Mouse (Mus musculus) adrenal gland, postnatal 10 days (tissue): ENCODE data around the gene Olfr516. TPM values are rescaled to one million over a fixed set of nuclear protein-coding genes. Genes with fewer than 3 reads are reported as not detected.

Experiments used
- DNase-seq: peaks from one replicate; pipeline ENCODE4 v3.0.0; 2021; ENCODE audit warnings: mixed read lengths
- long read RNA-seq, 2 experiments: library from polyadenylated mRNA; stranded (forward); transcript quantifications; one replicate each; pipeline ENCODE4 v2.0.0; 2021
- total RNA-seq, 2 experiments: library from RNA; stranded (reverse); gene quantifications; 2 replicates each; pipeline ENCODE4 v1.2.3; 2021

Gene Olfr516
- total RNA-seq, result not detected
- long read RNA-seq, experiment 1, result 0 reads
- long read RNA-seq, experiment 2, result 0 reads

DNA sequence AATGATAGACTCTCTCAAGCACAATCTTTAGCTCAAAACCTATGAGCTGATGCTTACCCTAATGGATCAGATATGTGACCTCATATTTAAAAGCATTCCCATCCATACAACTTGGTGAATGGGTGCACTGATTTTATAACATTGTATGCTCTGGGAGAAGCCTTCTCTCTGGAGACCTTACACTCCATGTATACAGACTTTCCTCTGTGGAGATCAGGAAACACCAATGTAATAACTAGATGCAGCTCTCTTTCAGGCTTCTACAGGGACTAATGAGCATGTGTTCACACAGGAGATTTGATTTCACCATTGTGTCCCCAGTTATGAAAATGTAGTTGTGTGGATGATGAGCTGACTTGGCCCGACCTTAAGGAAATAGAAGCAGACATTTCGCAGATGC, at the start of gene Olfr516:
Olfr516 (minus strand) TSS at position 101 of the 400 bp plus-strand sequence.
- no peak for DNase-seq

DNA sequence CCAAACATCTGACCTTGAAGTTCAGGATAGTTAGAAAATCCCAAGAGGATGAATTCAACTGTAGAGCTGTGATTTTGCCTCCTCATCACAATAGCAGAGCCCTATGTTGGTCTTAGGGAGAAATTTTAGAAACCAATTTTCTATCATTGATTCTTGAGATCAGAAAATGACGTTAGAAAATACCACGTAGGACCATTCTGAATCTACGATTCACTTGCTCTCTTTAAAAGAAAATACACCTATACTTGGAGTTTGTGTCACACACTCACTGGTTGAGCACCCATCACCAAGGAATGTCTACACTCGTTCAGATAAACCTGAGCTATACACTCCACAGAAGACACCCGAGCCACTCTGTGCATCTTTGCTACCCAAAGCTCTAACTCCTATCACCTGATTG, 44.0 kb upstream of the Olfr516 start, which contains the start of gene Olfr519:
Olfr519 (minus strand) TSS at position 101 of the 400 bp plus-strand sequence.
- no peak for DNase-seq

GRCm38 (mm10) chr7:108884906-108885305, 34.6 kb upstream of the Olfr516 start, which contains the start of gene Olfr518:
Olfr518 (minus strand) TSS chr7:108885006.
- DNase-seq, result no peak

DNA sequence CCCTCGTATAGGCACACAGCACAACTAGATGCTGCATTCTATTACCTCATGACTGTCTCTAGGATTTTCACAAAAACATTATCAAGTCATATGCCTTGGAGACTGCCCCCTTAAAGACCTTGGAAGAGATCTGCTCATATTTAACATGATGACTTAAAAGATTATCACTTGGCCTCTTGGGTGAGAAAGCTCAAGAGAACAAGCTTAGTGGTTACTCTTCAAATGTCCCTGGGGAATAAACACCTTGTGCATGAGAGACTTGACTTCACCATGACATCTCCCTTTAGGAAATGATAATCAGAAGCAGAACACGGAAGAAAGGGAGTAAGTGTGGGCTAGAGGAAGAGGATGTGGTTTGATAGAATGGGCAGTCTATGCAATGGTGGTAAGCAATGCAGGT, 21.9 kb upstream of the Olfr516 start, which contains the start of gene Olfr517:
Olfr517 (minus strand) TSS at position 101 of the 400 bp plus-strand sequence.
- DNase-seq, result no peak

DNA sequence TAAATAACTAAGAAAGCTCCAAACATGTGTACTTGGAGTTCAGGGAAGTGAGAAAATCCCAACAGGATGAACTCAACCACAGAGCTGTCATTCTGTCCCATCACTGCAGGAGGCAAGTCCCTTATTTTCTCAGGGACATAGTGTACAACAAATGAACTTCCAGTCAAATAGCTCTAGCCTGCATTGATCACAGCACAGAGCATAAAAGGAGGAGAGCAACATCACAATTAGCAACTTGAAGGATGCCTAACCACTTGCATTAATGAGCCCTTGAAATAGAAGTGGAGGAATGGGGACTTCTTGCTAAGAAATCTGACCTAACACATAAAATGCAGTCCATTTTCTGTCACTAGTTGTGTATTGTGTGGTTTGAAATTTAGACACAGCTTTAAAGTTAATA, 24.4 kb downstream of the Olfr516 start, which contains the start of gene Olfr514:
Olfr514 (minus strand) TSS at position 101 of the 400 bp plus-strand sequence.
- no peak for DNase-seq

GRCm38 (mm10) chr7:108814593-108815215, 35.6 kb downstream of the Olfr516 start:
- DNase-seq, result peak; percentile 25

DNA sequence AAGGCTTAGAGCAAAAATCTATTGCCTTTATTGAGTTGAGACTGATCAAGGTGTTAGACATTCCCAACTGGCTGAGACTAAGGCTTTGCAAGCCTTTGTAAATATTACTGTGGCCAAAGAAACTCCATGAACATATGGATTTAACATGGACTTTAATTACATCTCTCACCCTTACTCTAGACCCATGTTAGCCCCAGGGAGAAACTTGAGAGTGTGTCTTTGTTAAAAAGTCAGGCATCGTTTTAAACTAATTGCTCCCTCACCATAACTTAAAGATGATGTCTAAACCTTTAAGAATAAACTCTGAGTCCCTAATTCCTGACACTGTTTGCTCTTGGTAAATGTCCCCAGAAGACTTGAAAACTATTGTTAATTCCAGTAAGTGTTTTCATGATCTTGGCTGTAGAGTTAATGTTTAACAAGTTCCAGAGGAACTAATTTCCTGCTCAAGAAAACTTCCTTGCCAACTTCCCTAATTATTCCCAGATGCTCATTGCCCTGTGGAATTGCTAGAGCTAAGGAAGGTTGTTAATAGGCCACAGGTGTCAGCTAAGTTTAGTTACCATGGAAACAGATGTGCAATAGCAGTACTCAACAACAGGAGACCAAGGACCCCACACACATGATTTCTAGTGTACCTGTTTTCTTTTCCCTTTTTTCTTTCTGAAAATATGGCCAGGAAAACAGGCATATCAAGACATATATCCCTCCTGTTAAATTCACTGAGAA, 53.0 kb downstream of the Olfr516 start:
- DNase-seq, result no peak

Other genes starting within 250 kb of the Olfr516 start
- gene Olfr506, start 239.7 kb downstream of the Olfr516 start, total RNA-seq, result not detected
- not detected for gene Olfr507, start 228.7 kb downstream of the Olfr516 start, total RNA-seq
- gene Olfr508, start 220.5 kb downstream of the Olfr516 start, total RNA-seq, result not detected
- gene Olfr509, start 198.6 kb downstream of the Olfr516 start, total RNA-seq, result not detected
- not detected for gene Olfr510, start 184.1 kb downstream of the Olfr516 start, total RNA-seq
- gene Olfr512, start 137.2 kb downstream of the Olfr516 start, total RNA-seq, result not detected
- gene Olfr513, start 99.6 kb downstream of the Olfr516 start, total RNA-seq, result not detected
- gene Olfr514, start 24.5 kb downstream of the Olfr516 start, total RNA-seq, result not detected
- gene Olfr517, start 21.9 kb upstream of the Olfr516 start, total RNA-seq, result not detected
- gene Olfr518, start 34.5 kb upstream of the Olfr516 start, total RNA-seq, result not detected
- not detected for gene Olfr519, start 43.9 kb upstream of the Olfr516 start, total RNA-seq
- under 1 TPM; 0.24 to 0.33 TPM for gene Nlrp10, start 79.6 kb upstream of the Olfr516 start, total RNA-seq
- 100 to 1,000 TPM; 156 to 162 TPM for gene Eif3f, start 83.9 kb upstream of the Olfr516 start, total RNA-seq
- gene Tub, start 99.8 kb upstream of the Olfr516 start, total RNA-seq, result 10 to 100 TPM; 20.7 to 27.5 TPM
- gene Ric3, start 232.8 kb upstream of the Olfr516 start, total RNA-seq, result 10 to 100 TPM; 15.2 to 15.4 TPM